Mouse (Mus musculus): Measurements from ENCODE around the gene Otor.

Gene Otor

DNA sequence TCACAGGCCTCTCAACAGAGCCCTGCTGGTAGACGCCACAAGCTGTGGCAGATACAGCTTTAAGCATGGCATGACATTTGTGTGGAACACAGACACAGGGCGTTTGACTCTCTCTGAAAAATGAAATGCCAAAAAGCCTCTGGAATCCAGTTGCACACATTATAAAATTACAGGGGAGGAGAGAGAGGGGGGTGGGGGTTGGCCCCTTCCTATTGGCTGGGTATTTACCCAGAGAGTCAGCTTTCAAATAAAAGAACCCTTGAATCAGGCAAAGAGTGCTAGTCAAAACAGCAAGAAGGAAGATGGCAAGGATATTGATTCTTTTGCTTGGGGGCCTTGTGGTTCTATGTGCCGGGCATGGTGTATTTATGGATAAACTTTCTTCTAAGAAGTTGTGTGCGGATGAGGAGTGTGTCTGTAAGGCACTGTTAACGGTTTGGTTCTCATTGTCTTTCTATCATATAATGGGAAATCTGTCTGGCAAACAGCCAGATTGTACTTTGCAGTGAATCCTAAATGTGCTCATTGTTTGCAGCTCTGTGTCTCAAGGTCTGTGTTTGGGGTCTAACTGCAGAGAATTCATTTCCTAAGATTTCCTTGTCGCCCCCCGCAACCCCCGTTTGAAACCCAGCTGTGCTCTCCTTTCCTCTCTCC is at the start of gene Otor:
Gene Otor, plus strand, starts transcription at position 276 of the 654 bp plus-strand sequence.
- no peak for DNase-seq (ENCODE audit: low spot score in 2 of 2)

GRCm38 (mm10) chr2:143031283-143031682 is 47.0 kb upstream of the Otor start:
- DNase-seq (ENCODE audit: low spot score in 2 of 2): no peak

- DNase-seq (ENCODE audit: low spot score in 2 of 2): no peak
These were observed 45.7 kb upstream of the Otor start for GRCm38 (mm10) chr2:143032378-143033255.

DNA sequence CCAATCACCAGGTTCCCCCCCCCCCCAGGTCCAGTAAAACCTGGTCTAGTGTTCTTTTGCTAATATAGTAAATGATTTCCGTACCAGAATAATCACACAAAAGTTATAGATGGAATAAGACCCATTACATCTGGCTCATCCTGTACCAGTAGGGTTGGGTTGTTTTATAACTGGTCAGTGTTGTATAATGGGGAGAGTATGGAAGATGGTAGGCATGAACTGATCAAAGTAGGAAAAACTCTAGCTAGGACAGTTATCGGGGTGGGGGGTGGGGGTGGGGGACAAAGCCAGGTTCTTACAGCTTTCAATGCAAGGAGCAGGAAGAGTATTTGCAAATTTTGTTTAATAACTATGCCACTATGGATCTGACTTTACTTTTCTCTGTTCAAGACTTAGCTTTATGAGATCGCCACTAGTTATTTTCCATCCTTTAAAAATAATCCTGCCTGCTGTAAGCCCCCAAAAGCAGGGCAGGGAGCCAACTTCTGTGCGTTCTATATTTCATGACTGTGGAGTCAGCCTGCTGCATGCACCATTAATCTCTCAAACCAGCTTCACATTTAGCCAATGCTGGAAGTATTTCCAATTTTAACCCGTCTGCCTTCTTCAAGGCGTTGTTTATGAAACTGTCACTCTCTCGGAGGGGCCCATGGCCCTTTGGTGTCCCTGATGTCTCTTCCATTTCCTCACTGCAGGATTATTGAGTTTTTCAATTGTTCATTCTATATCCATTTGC is 43.8 kb upstream of the Otor start:
- DNase-seq (ENCODE audit: low spot score in 2 of 2): no peak

- DNase-seq (ENCODE audit: low spot score in 2 of 2): no peak
These were observed 43.1 kb upstream of the Otor start for GRCm38 (mm10) chr2:143035086-143035593.

GRCm38 (mm10) chr2:143041596-143041995 is 36.7 kb upstream of the Otor start:
- no peak for DNase-seq (ENCODE audit: low spot score in 2 of 2)

GRCm38 (mm10) chr2:143055251-143055650 is 23.0 kb upstream of the Otor start:
- DNase-seq (ENCODE audit: low spot score in 2 of 2): no peak

DNA sequence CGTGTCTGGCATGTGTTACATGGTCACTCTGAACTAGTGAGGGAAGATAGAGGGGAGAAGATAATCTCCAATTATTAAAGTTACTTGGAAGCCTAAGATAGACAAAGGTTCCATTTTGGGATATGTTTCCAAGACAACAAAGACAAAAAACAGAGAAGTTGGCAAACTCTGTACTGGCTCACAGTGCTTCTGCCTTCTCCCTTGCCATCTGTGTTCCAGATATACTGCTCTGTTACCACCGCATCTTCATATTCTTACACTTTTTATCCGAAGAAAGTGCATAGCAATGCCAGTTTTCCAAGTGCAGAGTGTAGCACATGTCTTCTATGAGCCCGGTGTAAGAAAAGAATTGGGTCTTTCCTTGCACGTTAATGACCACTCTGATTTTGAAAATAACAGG is 21.5 kb upstream of the Otor start:
- DNase-seq (ENCODE audit: low spot score in 2 of 2): no peak

DNA sequence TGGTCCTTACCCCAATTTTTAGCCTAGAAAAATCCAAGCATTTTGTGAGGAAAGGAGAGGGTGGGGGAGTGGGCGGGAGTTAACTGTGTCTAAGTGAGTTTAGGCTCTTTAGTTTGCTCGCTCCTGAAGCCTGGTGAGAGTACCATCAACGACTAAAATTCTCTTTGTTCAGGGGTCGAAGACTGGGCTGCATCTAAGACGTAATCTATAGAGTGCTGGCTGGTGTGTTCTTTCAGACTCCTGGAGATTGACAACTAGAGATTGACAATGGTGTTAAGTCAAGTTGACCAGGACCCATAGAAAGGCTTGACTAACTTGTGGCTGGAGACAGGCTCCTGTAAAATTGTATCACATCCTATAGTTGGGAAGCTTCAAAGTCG is 15.9 kb upstream of the Otor start:
- DNase-seq (ENCODE audit: low spot score in 2 of 2): no peak

GRCm38 (mm10) chr2:143062812-143063792 is 15.2 kb upstream of the Otor start, which contains the start of gene Snrpb2:
Gene Snrpb2, plus strand, starts transcription at chr2:143063039.
- DNase-seq (ENCODE audit: low spot score in 2 of 2): peak; percentile 79 to 81

DNA sequence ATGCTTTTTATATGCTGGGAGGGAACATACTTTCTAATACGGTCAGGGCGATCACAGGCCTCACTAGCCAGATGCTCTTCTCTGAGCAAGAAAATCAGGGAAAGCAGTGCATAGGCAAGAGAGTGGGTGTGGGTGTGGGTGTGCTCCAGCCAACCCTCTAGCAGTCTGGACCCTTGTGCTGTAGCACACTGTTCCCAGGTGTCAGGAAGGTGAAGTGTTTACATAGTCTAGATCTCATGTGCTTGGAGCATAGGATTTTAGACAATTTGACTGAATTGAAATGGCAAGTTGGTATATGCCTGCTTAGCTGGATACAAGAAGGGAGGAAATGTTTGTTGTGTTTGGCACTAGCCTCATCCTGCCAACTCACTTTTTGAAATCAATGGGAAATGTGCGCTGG is 12.4 kb upstream of the Otor start:
- no peak for DNase-seq (ENCODE audit: low spot score in 2 of 2)

DNA sequence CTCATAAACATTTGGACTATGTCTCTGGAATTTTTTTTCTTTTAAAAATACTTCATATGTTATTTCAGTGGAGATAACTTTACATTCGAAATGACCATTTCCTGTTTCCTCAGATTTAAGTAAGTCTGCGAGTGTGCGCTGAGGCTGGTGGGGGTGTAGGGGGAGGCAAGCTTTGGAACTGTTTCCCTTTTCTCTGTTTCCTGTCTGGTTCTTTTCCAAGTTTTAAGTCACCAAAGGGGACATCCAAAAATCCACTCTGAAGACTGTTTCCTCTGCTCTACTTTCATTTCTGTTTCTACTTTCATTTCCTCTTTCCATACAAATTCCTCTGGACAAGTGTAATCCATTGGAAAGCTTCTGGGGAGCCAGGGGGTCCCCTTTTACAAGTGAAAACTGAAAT is 3.4 kb downstream of the Otor start:
- DNase-seq (ENCODE audit: low spot score in 2 of 2): peak in 1 of 2 experiments; percentile 12

GRCm38 (mm10) chr2:143084852-143085397 is 6.7 kb downstream of the Otor start:
- no peak for DNase-seq (ENCODE audit: low spot score in 2 of 2)

DNA sequence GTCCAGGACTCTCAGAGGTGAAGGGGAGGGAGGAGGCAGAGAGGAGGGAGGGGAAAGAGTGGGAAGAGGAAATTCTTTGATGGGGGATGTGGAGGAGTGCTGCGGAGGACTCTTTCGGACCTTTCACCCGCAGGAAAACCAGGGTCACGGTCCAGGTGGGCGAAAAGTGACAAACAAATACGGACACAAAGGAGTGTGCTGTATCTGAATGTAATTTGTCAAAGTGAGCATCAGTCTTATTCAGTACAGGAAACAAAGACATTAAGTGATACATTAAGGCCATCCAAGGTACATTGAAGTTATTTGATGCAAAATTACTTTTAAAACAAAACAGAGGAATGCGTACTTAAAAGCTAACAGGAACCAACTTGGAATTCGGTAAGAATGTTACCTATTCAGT is 11.6 kb downstream of the Otor start:
- DNase-seq (ENCODE audit: low spot score in 2 of 2): no peak

- peak in 1 of 2 experiments; percentile 1 for DNase-seq (ENCODE audit: low spot score in 2 of 2)
These were observed 15.5 kb downstream of the Otor start for GRCm38 (mm10) chr2:143093726-143094125.

DNA sequence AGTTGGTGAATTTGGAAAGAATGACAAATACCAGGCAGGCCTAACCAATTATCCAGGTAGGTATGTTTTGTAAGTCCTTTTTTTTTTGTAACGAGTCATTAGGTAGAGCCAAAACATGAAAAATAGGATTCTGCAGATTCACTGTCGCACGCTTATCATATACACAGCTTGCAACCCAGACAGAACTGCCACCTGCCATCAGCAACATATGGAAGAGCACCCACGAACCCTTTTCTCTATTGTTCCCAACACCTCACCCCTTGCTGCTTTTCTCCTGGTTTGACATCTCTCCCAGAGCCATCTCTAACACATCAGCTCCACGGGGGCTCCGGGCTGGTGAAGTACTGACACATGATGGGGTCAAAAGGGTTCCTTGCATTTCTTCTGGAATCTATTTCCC is 16.5 kb downstream of the Otor start:
- DNase-seq (ENCODE audit: low spot score in 2 of 2): no peak

GRCm38 (mm10) chr2:143097170-143097569 is 18.9 kb downstream of the Otor start:
- DNase-seq (ENCODE audit: low spot score in 2 of 2): no peak

DNA sequence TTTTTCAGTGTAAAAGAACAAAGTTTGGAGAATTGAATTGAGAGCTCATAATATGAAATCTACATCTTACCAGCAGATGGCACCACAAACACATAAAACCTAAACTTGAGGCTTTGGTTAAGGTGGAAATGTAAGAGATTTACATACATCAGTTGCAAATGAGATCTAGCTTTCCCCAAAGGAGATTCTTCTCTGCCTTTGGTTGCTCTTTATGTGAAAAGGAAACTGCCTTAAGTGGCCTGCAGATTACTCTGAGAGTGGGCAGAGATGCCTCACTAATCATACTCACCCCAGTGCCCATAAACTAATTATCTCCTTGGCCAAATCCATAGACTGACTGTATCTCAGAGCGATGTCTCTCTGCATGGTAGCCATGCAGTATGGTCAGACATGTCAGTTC is 35.6 kb downstream of the Otor start:
- DNase-seq (ENCODE audit: low spot score in 2 of 2): no peak

- no peak for DNase-seq (ENCODE audit: low spot score in 2 of 2)
These were observed 36.4 kb downstream of the Otor start for GRCm38 (mm10) chr2:143114716-143115115.

DNA sequence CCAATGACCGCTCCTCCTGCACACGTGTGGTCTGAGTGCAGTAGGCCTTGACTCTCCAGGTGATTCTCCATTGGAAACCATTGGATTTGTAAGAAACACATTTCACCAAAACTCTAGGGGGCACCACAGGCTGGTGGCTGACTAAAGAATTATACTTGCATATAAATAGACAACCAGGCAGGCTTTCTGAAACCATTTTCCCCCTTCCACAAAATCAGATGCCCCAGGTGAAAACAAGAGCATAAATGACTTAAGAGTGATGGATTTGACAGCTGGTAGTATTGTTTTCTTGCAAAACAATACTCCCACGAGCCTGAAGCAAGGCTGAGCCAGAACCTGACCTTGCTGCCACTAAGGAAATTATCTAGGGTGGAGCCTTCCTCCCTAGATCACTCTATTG is 39.2 kb downstream of the Otor start:
- DNase-seq (ENCODE audit: low spot score in 2 of 2): no peak

GRCm38 (mm10) chr2:143118221-143118620 is 39.9 kb downstream of the Otor start:
- DNase-seq (ENCODE audit: low spot score in 2 of 2): no peak

Measured in spleen, postnatal 36 days (tissue).